Mouse (Mus musculus) embryonic facial prominence, embryonic 15.5 days (tissue): ENCODE data around the gene Capn9. TPM values are rescaled to one million over a fixed set of nuclear protein-coding genes. Genes with fewer than 3 reads are reported as not detected.

ENCODE experiments used
- ATAC-seq: fragments of 200-750 bp; cut with Nextera tagmentation; 2 replicates; pipeline ENCODE4 v1.8.0; 2017; ENCODE audit warnings: low read depth, moderate TSS enrichment; ENCODE audit not compliant: insufficient number of reproducible peaks, low FRiP score, low TSS enrichment
- H3K27ac ChIP-seq: fragments of 300-500 bp; sonication (generic); replicated peaks from 2 replicates; pipeline ENCODE4 v1.5.1; 2015; ENCODE audit warnings: mild to moderate bottlenecking, inconsistent platforms
- H3K27me3 ChIP-seq: fragments of 300-500 bp; sonication (generic); 2 replicates; pipeline ENCODE4 v1.6.1; 2015; ENCODE audit warnings: inconsistent platforms
- H3K36me3 ChIP-seq: fragments of 300-500 bp; sonication (generic); 2 replicates; pipeline ENCODE4 v1.6.1; 2015; ENCODE audit warnings: mild to moderate bottlenecking, inconsistent platforms
- H3K4me1 ChIP-seq: fragments of 300-500 bp; sonication (generic); 2 replicates; pipeline ENCODE4 v1.6.1; 2015; ENCODE audit warnings: inconsistent platforms
- H3K4me2 ChIP-seq: fragments of 300-500 bp; sonication (generic); replicated peaks from 2 replicates; pipeline ENCODE4 v1.6.1; 2015; ENCODE audit warnings: mild to moderate bottlenecking, inconsistent platforms
- H3K4me3 ChIP-seq: fragments of 300-500 bp; sonication (generic); replicated peaks from 2 replicates; pipeline ENCODE4 v1.5.1; 2015; ENCODE audit warnings: mild to moderate bottlenecking, inconsistent platforms
- H3K9ac ChIP-seq: fragments of 300-500 bp; sonication (generic); 2 replicates; pipeline ENCODE4 v1.6.1; 2015; ENCODE audit warnings: inconsistent platforms
- H3K9me3 ChIP-seq: fragments of 300-500 bp; sonication (generic); replicated peaks from 2 replicates; pipeline ENCODE4 v1.6.1; 2016; ENCODE audit warnings: inconsistent platforms
- WGBS: fragments of 180-500 bp; shearing (Covaris S2); methylation state at CpG from one replicate; pipeline ENCODE4 v1.1.7; 2015; 5-methylcytosine and 5-hydroxymethylcytosine counted together
- polyA plus RNA-seq: library from polyadenylated mRNA; unstranded; fragments of >200 nt; fragmentation: Nextera tagmentation; extraction: Ambion mirVana; gene quantifications from 2 replicates; pipeline ENCODE4 v1.2.1, GENCODE M21; 2015

Capn9 gene
- polyA plus RNA-seq, 1 experiment from 2014 or later = 0.55 TPM

GRCm38 (mm10) chr8:124643540-124644339 is 67.8 kb downstream of the Capn9 start:
- peaks cover 38% of the 10 kb centered on the region for H3K4me1 ChIP-seq
- H3K36me3 ChIP-seq = peaks cover 23% of the 10 kb centered on the region
- peak overlapping the region; percentile 17 for H3K4me2 ChIP-seq
- peak overlapping the region; percentile 92 for H3K27ac ChIP-seq
- H3K27me3 ChIP-seq = no peaks in the 10 kb centered on the region
- 33% methylated on average over 18 of the region's 18 CpGs for WGBS
- no peak overlapping the region; the same call in 1 of the 2 replicates for H3K4me3 ChIP-seq
- ATAC-seq = peak; percentile 87
- H3K9me3 ChIP-seq = 0 out of 2 replicates have a peak, but pooled peaks cover 4% of the 10 kb centered on the region
- no peak overlapping the region; the same call in 1 of the 2 replicates for H3K9ac ChIP-seq

GRCm38 (mm10) chr8:124648311-124648710 is 72.4 kb downstream of the Capn9 start:
- H3K27me3 ChIP-seq = no peaks in the 10 kb centered on the region
- no peaks in the 10 kb centered on the region for H3K9me3 ChIP-seq
- H3K4me3 ChIP-seq = no peak overlapping the region
- peaks cover 7% of the 10 kb centered on the region; the same call in 1 of the 2 replicates for H3K36me3 ChIP-seq
- peaks cover 53% of the 10 kb centered on the region for H3K4me1 ChIP-seq
- ATAC-seq = no peak
- H3K4me2 ChIP-seq = no peak overlapping the region
- no peak overlapping the region for H3K27ac ChIP-seq
- H3K9ac ChIP-seq = no peak overlapping the region

GRCm38 (mm10) chr8:124651776-124652175 is 75.9 kb downstream of the Capn9 start:
- H3K4me1 ChIP-seq = peaks cover 51% of the 10 kb centered on the region
- H3K9ac ChIP-seq = no peak overlapping the region
- H3K36me3 ChIP-seq = peaks cover 15% of the 10 kb centered on the region; the same call in 1 of the 2 replicates

DNA sequence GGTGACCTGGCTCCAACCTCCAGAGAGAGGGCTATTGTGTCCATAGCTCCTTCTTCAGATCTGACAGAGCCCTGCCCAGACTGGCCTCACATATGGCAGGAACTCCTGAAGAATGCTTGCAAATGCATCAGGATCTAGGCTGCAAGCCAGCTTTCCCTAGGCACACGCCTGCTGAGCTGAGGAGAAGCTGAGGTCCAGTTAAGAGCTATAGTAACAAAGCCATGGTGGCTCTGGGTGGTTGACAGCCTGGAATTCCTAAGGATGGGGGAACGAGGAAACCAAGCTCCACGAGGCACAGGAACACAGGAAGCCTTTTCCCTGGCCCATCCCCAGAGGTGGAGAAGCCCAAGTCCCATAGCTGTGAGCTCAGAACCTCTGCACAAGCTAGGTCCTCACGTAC is 76.6 kb downstream of the Capn9 start:
- peak; percentile 68 for ATAC-seq
- Histone ChIP-seq H3K27ac (peak overlapping the region; percentile 78), H3K4me2 (no peak overlapping the region), H3K4me3 (no peak overlapping the region), H3K4me1 (peaks cover 53% of the 10 kb centered on the region), H3K36me3 (peaks cover 15% of the 10 kb centered on the region; the same call in 1 of the 2 replicates), H3K9me3 (no peaks in the 10 kb centered on the region), H3K27me3 (no peaks in the 10 kb centered on the region), H3K9ac (no peak overlapping the region)
- WGBS = 22% methylated on average over 4 of the region's 4 CpGs

More at GRCm38 (mm10) chr8:124651776-124652175, 75.9 kb downstream of the Capn9 start:
- no peak overlapping the region; the same call in 1 of the 2 replicates for H3K27ac ChIP-seq
- no peak overlapping the region for H3K4me2 ChIP-seq
- ATAC-seq = no peak
- H3K27me3 ChIP-seq = no peaks in the 10 kb centered on the region
- 76% methylated on average over 20 of the region's 20 CpGs for WGBS
- no peak overlapping the region for H3K4me3 ChIP-seq
- H3K9me3 ChIP-seq = no peaks in the 10 kb centered on the region

GRCm38 (mm10) chr8:124653568-124654475 is 77.9 kb downstream of the Capn9 start:
- H3K27me3 ChIP-seq = no peaks in the 10 kb centered on the region
- no peak overlapping the region for H3K4me3 ChIP-seq
- ATAC-seq = no peak; the same call in 1 of the 2 replicates
- peaks cover 60% of the 10 kb centered on the region for H3K4me1 ChIP-seq
- no peak overlapping the region for H3K4me2 ChIP-seq
- H3K9ac ChIP-seq = no peak overlapping the region
- peak overlapping the region; percentile 78 for H3K27ac ChIP-seq
- H3K9me3 ChIP-seq = no peaks in the 10 kb centered on the region
- WGBS = 60% methylated on average over 28 of the region's 28 CpGs
- peaks cover 15% of the 10 kb centered on the region; the same call in 1 of the 2 replicates for H3K36me3 ChIP-seq

- peak overlapping the region; percentile 44; the same call in 1 of the 2 replicates for H3K27ac ChIP-seq
- H3K9me3 ChIP-seq = no peaks in the 10 kb centered on the region
- no peak for ATAC-seq
- no peak overlapping the region for H3K9ac ChIP-seq
- peaks cover 70% of the 10 kb centered on the region for H3K4me1 ChIP-seq
- peaks cover 8% of the 10 kb centered on the region; the same call in 1 of the 2 replicates for H3K36me3 ChIP-seq
- WGBS = 80% methylated on average over 7 of the region's 7 CpGs
- no peak overlapping the region for H3K4me2 ChIP-seq
- H3K27me3 ChIP-seq = no peaks in the 10 kb centered on the region
- H3K4me3 ChIP-seq = no peak overlapping the region
Observed at GRCm38 (mm10) chr8:124657961-124658360, 82.0 kb downstream of the Capn9 start.

- no peaks in the 10 kb centered on the region for H3K27me3 ChIP-seq
- 35% methylated on average over 2 of the region's 2 CpGs for WGBS
- no peak overlapping the region for H3K9ac ChIP-seq
- H3K27ac ChIP-seq = 0 out of 2 replicates have a peak overlapping the region, but pooled peaks have one; percentile 44
- no peak overlapping the region for H3K4me2 ChIP-seq
- no peak for ATAC-seq
- no peak overlapping the region for H3K4me3 ChIP-seq
- peaks cover 8% of the 10 kb centered on the region; the same call in 1 of the 2 replicates for H3K36me3 ChIP-seq
- H3K4me1 ChIP-seq = peaks cover 67% of the 10 kb centered on the region
- no peaks in the 10 kb centered on the region for H3K9me3 ChIP-seq
Observed at GRCm38 (mm10) chr8:124658415-124658814, 82.5 kb downstream of the Capn9 start.

DNA sequence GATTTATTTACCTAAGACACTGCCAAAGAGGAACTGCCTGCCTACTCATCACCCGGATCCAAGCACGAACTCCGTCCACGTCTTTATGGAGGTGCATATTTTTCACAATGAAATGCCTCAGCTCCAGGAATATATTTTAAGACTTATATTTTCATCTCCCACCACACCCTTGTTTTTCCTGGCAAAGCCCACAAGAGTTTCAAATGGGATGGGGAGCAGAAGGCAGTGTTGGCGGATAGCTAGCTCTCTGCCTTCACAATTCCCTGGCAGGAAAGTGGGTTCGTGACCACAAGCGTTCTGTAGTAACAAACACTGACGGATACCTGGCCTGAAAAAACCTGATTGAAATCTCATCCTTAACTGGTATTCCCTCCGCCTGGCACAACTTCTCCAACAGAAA is 85.9 kb downstream of the Capn9 start:
- no peak for ATAC-seq
- peak overlapping the region; percentile 60 for H3K4me2 ChIP-seq
- peaks cover 50% of the 10 kb centered on the region for H3K4me1 ChIP-seq
- no peaks in the 10 kb centered on the region for H3K27me3 ChIP-seq
- peak overlapping the region; percentile 96 for H3K4me3 ChIP-seq
- no peaks in the 10 kb centered on the region for H3K36me3 ChIP-seq
- WGBS = 20% methylated on average over 9 of the region's 9 CpGs
- peak overlapping the region; percentile 87; the same call in 1 of the 2 replicates for H3K9ac ChIP-seq
- H3K27ac ChIP-seq = peak overlapping the region; percentile 92
- no peaks in the 10 kb centered on the region for H3K9me3 ChIP-seq

- H3K27me3 ChIP-seq = no peaks in the 10 kb centered on the region
- H3K4me2 ChIP-seq = peak overlapping the region; percentile 60
- WGBS = under 1% methylated on average over 49 of the region's 49 CpGs
- peak overlapping the region; percentile 87 for H3K9ac ChIP-seq
- peak overlapping the region; percentile 96 for H3K4me3 ChIP-seq
- H3K9me3 ChIP-seq = no peaks in the 10 kb centered on the region
- H3K4me1 ChIP-seq = peaks cover 49% of the 10 kb centered on the region
- no peaks in the 10 kb centered on the region for H3K36me3 ChIP-seq
- peak overlapping the region; percentile 92 for H3K27ac ChIP-seq
- ATAC-seq = peak; percentile 40
Observed at GRCm38 (mm10) chr8:124662446-124663111, 86.7 kb downstream of the Capn9 start.

DNA sequence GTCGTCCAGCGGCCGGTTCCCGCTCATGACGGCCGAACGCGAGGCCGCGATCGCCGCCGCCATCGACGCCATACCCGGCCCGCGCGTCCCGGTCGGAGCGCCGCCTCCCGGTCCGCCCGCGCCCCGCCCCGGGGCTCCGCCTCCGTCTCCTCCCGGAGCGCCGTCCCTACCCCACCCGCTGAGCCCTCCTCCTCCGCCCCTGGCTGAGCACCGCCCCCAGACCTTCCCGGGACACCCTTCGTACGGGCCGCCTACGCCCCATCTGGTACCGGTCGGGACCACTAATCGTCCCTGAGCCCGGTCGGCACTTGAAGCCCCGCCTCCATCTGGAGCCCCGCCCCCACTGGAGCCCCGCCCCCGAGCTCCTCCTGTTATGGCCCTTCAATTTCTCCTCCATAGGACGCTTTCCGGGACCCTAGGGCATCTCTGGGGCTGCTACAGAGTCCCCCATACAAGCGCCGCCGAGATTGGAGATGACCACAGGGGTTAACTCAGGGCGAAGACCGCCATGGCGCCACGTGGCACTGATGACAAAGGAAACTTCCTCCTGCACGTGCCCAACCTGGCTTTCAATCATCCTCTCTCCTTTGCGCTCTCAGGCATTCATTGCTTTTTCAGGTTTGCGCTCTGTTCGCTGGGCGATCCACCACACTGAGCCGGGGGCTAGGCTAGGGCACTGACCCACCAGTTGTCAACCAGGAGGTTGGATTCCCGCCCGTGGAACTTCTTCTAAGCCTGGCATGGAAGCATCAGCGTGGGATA is 87.4 kb downstream of the Capn9 start, which contains the start of gene 2310022B05Rik:
2310022B05Rik (minus strand) TSS at position 258 of the 762 bp plus-strand sequence.
- peak within 1 kb of the TSS; percentile 87 for H3K9ac ChIP-seq
- no peaks in the 10 kb centered on the region for H3K27me3 ChIP-seq
- H3K9me3 ChIP-seq = no peaks in the 10 kb centered on the region
- H3K27ac ChIP-seq = peak within 1 kb of the TSS; percentile 92
- peaks cover 42% of the 10 kb centered on the region for H3K4me1 ChIP-seq
- H3K36me3 ChIP-seq = no peaks in the 10 kb centered on the region
- ATAC-seq = peak; percentile 96
- WGBS = 1% methylated on average over 66 of the region's 69 CpGs
- peak within 1 kb of the TSS; percentile 96 for H3K4me3 ChIP-seq
- H3K4me2 ChIP-seq = peak within 1 kb of the TSS; percentile 60
